Mouse (Mus musculus): ENCODE results near the gene Atp5mpl. TPM values are rescaled to one million over a fixed set of nuclear protein-coding genes. Genes with fewer than 3 reads are reported as not detected.

Atp5mpl gene
- total and polyA plus RNA-seq, 2 experiments from 2014 or later: 727 to 3,038 TPM

DNA sequence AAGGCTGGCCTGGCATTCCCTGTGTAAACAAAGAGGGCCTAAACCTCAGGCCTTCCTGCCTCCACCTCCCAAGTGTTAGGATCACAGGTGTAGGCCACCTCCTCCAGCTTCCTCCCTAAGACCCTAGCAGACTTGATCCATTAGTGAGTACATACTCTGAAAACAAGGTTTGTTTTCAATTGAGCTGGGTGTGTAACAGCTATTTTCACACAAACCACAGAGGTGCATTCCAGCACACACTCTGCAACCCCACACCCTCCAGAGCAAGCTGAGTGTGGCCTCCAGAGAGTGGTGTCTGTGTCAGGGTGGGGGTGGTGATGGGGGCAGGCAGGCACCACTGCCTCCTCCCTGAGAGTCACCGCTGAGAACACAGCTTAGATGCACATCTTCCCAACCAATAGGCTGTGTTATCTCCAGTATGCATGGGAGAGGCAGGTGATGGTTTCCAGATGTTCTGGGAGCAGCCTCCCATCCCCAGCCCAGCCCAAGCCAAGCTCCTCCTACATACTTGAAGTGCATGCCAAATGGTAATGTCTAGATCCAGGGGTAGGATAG lies 28.1 kb downstream of the Atp5mpl start:
- Histone ChIP-seq H3K27me3 (ENCODE audit: control insufficient read depth, insufficient read depth, low read length) (no peaks in the 10 kb centered on the region), H3K36me3 (replicated peaks; ENCODE audit: control insufficient read depth, insufficient read depth, low read length) (no peaks in the 10 kb centered on the region), H3K4me1 (ENCODE audit: control insufficient read depth, insufficient read depth) (peaks cover 15% of the 10 kb centered on the region), H3K9ac (replicated peaks; ENCODE audit: low read depth, low read length) (no peak overlapping the region), H3K27ac (ENCODE audit: low read depth) (no peak overlapping the region), H3K4me3 (ENCODE audit: low read depth, low read length) (no peak overlapping the region), H3K4me2 (ENCODE audit: low read depth, low read length) (no peak overlapping the region), H3K9me3 (replicated peaks; ENCODE audit: control insufficient read depth, low read length) (no peaks in the 10 kb centered on the region)
- 0% methylated on average over 1 of the region's 1 CpGs for WGBS
- DNase-seq (ENCODE audit: low spot score) (no peak), ATAC-seq (ENCODE audit: insufficient read depth, low read depth) (no peak; the same call in 1 of the 2 replicates)
- TF ChIP-seq EP300 (IDR thresholded peaks at IDR 0.05; ENCODE audit: low read depth): no peak
- TF ChIP-seq CTCF (IDR thresholded peaks at IDR 0.05; ENCODE audit: low read depth): no peak

DNA sequence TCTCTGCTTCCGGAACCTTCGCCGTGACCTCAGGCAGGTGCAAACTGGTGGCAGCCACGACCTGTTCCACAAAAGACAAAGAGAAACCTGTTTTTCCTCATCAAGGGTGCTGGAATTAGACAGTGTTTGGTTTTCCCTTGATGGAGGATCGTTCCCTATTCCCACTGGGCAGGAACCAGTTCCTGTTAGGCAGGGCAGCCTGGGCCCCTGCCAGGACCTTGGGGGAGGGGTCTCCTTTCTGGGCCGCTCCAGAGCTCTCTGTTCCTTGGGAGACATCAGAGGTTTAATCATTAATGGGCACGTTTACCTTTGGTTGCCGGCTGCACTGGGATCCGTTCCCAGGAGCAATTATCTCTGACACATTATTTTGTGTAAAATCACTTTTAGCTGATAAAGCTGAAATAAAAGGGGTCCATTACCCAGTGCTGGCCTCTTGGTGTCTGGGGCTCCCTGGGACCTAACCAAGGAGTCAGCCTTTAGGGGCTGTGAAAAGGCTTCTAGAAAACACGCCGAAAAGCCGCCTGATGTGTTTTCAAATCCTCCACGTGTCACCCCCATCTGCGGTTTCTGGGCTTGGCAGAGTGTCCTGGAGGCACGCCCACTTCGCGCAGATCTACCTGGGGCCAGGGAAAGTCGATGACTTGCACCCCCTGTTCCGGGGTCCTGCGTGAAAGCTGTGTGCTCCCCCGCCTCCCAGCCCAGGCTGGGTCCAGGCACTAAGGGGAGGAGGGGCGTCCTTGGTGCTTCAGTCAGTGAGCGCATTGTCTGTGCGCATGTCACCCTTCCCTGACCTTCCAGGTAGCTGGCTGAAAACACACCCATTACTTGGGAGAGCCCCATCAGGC lies 29.8 kb downstream of the Atp5mpl start:
- H3K4me3 ChIP-seq (ENCODE audit: low read depth, low read length): no peak overlapping the region
- no peaks in the 10 kb centered on the region for H3K27me3 ChIP-seq (ENCODE audit: control insufficient read depth, insufficient read depth, low read length)
- WGBS: 57% methylated on average over 24 of the region's 24 CpGs
- ATAC-seq (ENCODE audit: insufficient read depth, low read depth): no peak
- no peaks in the 10 kb centered on the region for H3K36me3 ChIP-seq (replicated peaks; ENCODE audit: control insufficient read depth, insufficient read depth, low read length)
- no peak for TF ChIP-seq EP300 (IDR thresholded peaks at IDR 0.05; ENCODE audit: low read depth)
- no peak overlapping the region for H3K4me2 ChIP-seq (ENCODE audit: low read depth, low read length)
- H3K9ac ChIP-seq (replicated peaks; ENCODE audit: low read depth, low read length): no peak overlapping the region
- peaks cover 26% of the 10 kb centered on the region for H3K4me1 ChIP-seq (ENCODE audit: control insufficient read depth, insufficient read depth)
- H3K27ac ChIP-seq (ENCODE audit: low read depth): no peak overlapping the region
- DNase-seq (ENCODE audit: low spot score): no peak
- H3K9me3 ChIP-seq (replicated peaks; ENCODE audit: control insufficient read depth, low read length): no peaks in the 10 kb centered on the region

GRCm38 (mm10) chr12:111933971-111934370 lies 32.8 kb downstream of the Atp5mpl start:
- no peak for DNase-seq (ENCODE audit: low spot score)
- Histone ChIP-seq H3K9me3 (replicated peaks; ENCODE audit: control insufficient read depth, low read length) (no peaks in the 10 kb centered on the region), H3K27ac (ENCODE audit: low read depth) (0 out of 2 replicates have a peak overlapping the region, but pooled peaks have one; percentile 18), H3K36me3 (replicated peaks; ENCODE audit: control insufficient read depth, insufficient read depth, low read length) (no peaks in the 10 kb centered on the region), H3K9ac (replicated peaks; ENCODE audit: low read depth, low read length) (no peak overlapping the region), H3K4me2 (ENCODE audit: low read depth, low read length) (no peak overlapping the region), H3K4me3 (ENCODE audit: low read depth, low read length) (no peak overlapping the region), H3K27me3 (ENCODE audit: control insufficient read depth, insufficient read depth, low read length) (no peaks in the 10 kb centered on the region), H3K4me1 (ENCODE audit: control insufficient read depth, insufficient read depth) (peaks cover 31% of the 10 kb centered on the region)
- no peak for TF ChIP-seq CTCF (IDR thresholded peaks at IDR 0.05; ENCODE audit: low read depth)
- TF ChIP-seq EP300 (IDR thresholded peaks at IDR 0.05; ENCODE audit: low read depth): no peak
- no peak for ATAC-seq (ENCODE audit: insufficient read depth, low read depth)
- WGBS: 59% methylated on average over 2 of the region's 2 CpGs

DNA sequence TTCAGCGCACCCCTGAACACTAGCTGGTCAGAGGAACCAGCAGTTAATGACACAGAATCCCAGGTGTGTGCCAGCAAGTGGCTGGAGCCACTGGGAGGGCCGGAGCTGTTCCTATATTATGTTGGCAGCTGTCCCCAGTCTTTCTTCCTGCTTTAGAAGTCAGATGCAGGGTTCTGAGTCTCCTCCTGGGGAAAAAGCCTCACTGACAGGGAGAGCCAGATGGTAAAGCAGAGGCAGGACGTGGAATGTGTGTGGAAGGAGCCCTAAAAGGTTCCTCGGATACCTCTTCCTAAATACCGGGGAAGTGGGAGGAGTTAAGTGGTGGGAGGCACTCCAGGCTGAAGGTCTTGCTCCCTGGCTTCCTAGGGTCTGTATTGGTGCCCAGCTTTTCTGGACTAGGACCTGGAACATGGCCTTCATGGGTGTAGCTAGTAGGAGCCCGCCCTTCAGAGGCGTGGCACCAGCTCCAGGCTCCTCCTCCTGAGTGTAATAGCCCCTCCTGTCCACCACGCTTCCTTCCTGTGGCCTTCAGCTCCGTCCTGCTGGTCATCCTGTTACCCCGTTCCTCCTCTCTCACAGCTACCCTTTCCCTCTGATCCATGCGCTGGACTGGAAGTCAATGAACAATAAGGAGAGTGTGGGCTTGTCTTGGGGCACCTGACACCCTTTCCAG lies 33.6 kb downstream of the Atp5mpl start:
- Histone ChIP-seq H3K27me3 (ENCODE audit: control insufficient read depth, insufficient read depth, low read length) (no peaks in the 10 kb centered on the region), H3K9me3 (replicated peaks; ENCODE audit: control insufficient read depth, low read length) (no peaks in the 10 kb centered on the region), H3K27ac (ENCODE audit: low read depth) (peak overlapping the region; percentile 18; the same call in 1 of the 2 replicates), H3K36me3 (replicated peaks; ENCODE audit: control insufficient read depth, insufficient read depth, low read length) (no peaks in the 10 kb centered on the region), H3K4me3 (ENCODE audit: low read depth, low read length) (no peak overlapping the region), H3K9ac (replicated peaks; ENCODE audit: low read depth, low read length) (no peak overlapping the region), H3K4me1 (ENCODE audit: control insufficient read depth, insufficient read depth) (peaks cover 31% of the 10 kb centered on the region), H3K4me2 (ENCODE audit: low read depth, low read length) (no peak overlapping the region)
- WGBS: 52% methylated on average over 11 of the region's 11 CpGs
- ATAC-seq (ENCODE audit: insufficient read depth, low read depth): peak; percentile 67
- peak; percentile 52 for DNase-seq (ENCODE audit: low spot score)
- no peak for TF ChIP-seq CTCF (IDR thresholded peaks at IDR 0.05; ENCODE audit: low read depth)
- TF ChIP-seq EP300 (IDR thresholded peaks at IDR 0.05; ENCODE audit: low read depth): no peak

DNA sequence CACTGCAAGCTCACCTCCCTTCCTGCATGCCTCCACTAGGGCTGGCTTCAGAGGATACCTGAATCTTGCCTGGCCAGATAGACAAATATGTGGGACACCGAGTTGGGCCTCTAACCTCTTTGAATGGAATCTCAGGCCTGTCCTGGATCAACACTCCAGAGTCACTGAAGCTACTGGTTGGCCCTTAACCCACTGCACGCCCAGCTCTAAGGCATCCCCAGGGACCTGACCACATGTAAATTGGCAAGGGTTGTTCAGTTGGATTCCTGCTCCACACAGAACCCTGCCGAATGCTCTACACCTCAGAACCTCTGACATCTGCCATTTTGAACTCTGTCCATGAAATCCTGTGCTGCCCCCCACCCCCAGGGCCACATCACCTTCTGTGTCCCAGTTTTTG lies 34.3 kb downstream of the Atp5mpl start:
- H3K36me3 ChIP-seq (replicated peaks; ENCODE audit: control insufficient read depth, insufficient read depth, low read length): no peaks in the 10 kb centered on the region
- WGBS: 45% methylated on average over 3 of the region's 3 CpGs
- H3K4me1 ChIP-seq (ENCODE audit: control insufficient read depth, insufficient read depth): peaks cover 36% of the 10 kb centered on the region
- no peak for DNase-seq (ENCODE audit: low spot score)
- no peaks in the 10 kb centered on the region for H3K9me3 ChIP-seq (replicated peaks; ENCODE audit: control insufficient read depth, low read length)
- TF ChIP-seq CTCF (IDR thresholded peaks at IDR 0.05; ENCODE audit: low read depth) (no peak), EP300 (IDR thresholded peaks at IDR 0.05; ENCODE audit: low read depth) (no peak)
- ATAC-seq (ENCODE audit: insufficient read depth, low read depth): no peak
- H3K27me3 ChIP-seq (ENCODE audit: control insufficient read depth, insufficient read depth, low read length): no peaks in the 10 kb centered on the region
- no peak overlapping the region for H3K9ac ChIP-seq (replicated peaks; ENCODE audit: low read depth, low read length)
- peak overlapping the region; percentile 14; the same call in 1 of the 2 replicates for H3K27ac ChIP-seq (ENCODE audit: low read depth)
- H3K4me3 ChIP-seq (ENCODE audit: low read depth, low read length): no peak overlapping the region
- H3K4me2 ChIP-seq (ENCODE audit: low read depth, low read length): no peak overlapping the region
